Mouse (Mus musculus) G1E-ER4 (cell line): Measurements from ENCODE around the gene Trappc2l. TPM values are rescaled to one million over a fixed set of nuclear protein-coding genes. Genes with fewer than 3 reads are reported as not detected.

Source experiments
- GATA1 ChIP-seq: IDR thresholded peaks from one replicate; pipeline ENCODE4 v1.8.0; 2012; ENCODE audit warnings: low read length, inconsistent platforms
- polyA plus RNA-seq: library from polyadenylated mRNA; stranded (reverse); fragments of >175 nt; gene quantifications from 2 replicates; pipeline ENCODE4 v1.2.3, GENCODE M21; 2012

Gene Trappc2l
- polyA plus RNA-seq, 1 experiment, result 0.46 TPM

GRCm38 (mm10) chr8:122575286-122575685 lies 36.2 kb upstream of the Trappc2l start:
- no peak for TF ChIP-seq GATA1

GRCm38 (mm10) chr8:122575735-122576647 lies 35.4 kb upstream of the Trappc2l start:
- no peak for TF ChIP-seq GATA1

DNA sequence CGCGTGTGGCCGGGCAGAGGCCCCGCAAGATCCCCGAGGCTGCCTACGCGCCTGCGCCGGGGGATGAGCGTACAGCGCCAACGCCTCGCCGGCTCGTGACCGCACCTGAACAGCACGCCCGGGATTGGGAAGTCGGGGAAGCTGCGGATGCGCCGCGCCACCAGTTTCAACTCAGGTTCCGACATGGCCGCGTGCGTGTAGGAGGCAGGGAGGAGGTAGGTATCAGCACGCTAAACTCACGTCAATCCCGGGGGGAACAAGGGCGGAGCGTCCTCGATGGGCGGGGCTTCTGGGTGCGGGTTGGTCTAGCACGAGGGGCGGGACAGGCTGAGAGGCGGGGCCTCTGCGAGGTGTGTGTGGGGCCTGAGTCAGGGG lies 34.8 kb upstream of the Trappc2l start, which contains the start of gene Aprt:
Gene Aprt (minus strand): TSS at position 262 of the 375 bp plus-strand sequence.
- no peak for TF ChIP-seq GATA1

DNA sequence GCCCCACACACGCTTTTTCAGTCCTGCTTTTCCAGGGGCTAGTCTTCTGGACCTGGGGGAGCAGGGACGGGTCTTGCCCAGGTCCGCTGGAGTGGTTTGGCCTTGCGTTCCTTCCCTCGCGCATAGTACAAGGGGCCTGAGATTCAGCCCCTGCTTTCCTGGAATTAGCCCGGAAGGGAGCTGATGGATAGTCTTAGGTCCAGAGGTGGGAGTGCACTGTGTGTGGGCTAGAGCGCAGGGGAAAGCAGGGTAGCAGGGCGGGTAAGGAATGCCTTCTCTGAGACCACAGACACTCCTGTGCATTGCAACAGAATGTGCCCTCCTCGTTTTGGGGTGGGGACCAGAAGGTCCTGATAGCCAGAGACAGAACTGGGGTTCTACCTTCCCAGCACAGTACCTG lies 34.3 kb upstream of the Trappc2l start:
- no peak for TF ChIP-seq GATA1

- TF ChIP-seq GATA1, result no peak
Observed at GRCm38 (mm10) chr8:122579196-122579595, 32.2 kb upstream of the Trappc2l start.

- TF ChIP-seq GATA1, result no peak
Observed at GRCm38 (mm10) chr8:122580926-122581325, 30.5 kb upstream of the Trappc2l start.

GRCm38 (mm10) chr8:122584981-122585380 lies 26.5 kb upstream of the Trappc2l start:
- TF ChIP-seq GATA1, result no peak

DNA sequence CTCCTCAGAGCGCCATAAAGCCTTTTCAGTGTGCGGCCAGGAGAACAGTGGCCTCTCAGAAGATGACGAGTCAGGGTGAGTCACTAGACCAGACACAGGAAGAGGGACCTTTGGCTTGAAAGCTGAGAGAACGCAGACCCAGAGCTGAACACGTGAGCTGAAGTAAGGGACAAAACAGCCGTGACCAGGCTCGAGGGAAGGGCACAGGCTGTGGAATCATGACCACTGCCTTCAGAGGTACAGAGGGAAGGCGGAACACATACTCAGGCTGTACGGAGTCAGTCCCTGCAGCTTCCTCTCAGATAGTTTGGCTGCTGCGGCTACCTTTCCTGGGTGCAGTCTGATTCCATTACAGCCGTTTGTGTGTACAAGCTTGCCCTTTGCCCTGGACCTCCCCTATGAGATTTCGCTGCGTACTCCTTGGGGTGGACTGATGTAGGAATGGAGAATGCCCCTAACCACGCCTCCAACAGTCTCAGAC lies 26.0 kb upstream of the Trappc2l start:
- no peak for TF ChIP-seq GATA1

DNA sequence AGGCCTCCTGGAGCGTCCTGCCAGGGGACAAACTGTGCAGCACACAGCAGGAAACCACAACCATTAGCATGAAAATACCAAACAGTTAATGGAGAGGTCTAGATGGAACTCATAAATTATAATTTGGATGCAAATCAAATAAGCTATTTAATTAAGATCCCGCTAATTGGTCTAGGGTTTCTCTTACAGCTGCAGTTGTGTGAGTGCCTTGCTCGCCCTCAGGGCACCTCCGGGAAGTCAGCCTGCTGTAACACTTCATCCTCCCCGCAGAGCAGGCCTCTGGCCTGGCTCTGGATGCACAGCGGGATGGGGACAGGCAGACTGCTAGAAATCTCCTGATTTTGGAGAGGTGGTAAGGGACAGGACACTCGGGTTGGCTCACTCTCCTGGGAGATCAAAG lies 25.3 kb upstream of the Trappc2l start:
- TF ChIP-seq GATA1, result no peak

- no peak for TF ChIP-seq GATA1
Observed at GRCm38 (mm10) chr8:122586749-122587148, 24.7 kb upstream of the Trappc2l start.

GRCm38 (mm10) chr8:122593240-122593639 lies 18.2 kb upstream of the Trappc2l start:
- no peak for TF ChIP-seq GATA1

DNA sequence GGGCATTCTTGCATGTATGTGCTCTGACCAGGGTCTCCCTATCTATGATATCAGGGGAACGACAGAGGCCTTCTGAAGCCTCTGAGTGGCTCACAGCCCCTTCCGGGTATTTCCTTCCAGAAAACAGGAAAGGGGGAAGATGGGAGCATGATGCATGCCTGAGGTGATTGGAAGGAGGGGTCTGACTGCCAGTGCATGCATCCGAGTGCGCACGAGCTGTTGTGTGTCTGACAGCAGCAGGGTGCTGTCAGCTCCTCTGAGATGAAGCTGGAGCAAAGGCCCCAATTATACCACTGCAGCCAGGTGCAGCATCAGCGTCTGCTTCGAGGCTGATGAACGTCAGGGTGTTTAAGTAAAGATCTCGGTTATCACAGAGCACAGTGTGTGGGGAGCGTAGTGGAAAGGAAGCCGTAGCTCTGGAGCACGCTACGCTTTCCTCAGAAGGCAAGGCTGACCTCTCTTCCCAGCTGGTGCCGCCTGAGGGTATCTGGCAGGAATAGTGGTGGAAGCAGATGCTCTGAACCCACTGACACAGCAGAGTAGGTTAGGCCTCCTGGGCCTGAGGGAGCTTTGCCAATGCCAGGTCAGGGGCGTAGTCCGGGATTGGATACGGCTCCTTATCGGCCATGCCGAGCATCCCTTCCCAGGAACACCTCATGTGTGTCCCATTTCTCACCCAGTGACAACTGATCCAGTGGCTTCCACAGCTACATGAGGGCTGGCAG lies 17.5 kb upstream of the Trappc2l start:
- no peak for TF ChIP-seq GATA1

DNA sequence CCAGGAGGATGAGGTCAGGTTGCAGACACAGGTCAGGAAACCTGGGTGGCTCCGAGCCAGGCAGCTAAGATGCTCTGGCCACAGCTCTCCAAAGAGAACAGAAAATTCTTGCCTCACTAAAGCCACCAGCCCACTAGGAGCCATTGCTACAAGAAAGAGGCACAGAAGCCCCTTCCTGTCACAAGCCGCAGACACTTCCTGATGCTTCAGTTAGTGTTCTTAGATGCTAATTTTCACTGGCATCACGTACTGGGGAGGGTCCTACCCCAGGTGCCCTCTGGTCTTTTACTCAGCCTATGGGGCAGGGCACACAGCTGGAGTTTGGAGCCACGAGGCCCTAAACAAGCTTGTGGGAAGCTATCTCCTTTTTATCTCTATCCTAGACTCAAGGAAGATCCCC lies 15.4 kb upstream of the Trappc2l start:
- no peak for TF ChIP-seq GATA1

GRCm38 (mm10) chr8:122600666-122601065 lies 10.8 kb upstream of the Trappc2l start:
- no peak for TF ChIP-seq GATA1

DNA sequence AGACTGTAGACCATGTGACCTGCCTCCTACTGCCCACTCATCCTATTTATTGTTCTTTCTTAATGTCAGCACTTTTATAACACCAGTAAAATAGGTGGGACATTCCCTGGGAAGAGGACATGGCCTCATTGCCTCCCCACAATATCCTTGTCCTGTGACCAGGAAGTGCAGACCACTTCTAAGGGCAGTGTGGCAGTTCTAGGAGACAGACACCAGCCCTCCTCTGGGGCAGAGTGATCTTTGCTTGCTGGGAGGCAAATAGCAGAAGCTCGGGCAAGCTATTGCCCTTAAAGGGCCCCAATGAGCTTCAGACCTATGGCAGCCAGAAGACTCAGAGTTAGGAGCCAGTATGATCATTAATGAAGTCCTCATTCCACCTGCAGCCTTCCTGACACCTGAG lies 6.8 kb upstream of the Trappc2l start:
- no peak for TF ChIP-seq GATA1

DNA sequence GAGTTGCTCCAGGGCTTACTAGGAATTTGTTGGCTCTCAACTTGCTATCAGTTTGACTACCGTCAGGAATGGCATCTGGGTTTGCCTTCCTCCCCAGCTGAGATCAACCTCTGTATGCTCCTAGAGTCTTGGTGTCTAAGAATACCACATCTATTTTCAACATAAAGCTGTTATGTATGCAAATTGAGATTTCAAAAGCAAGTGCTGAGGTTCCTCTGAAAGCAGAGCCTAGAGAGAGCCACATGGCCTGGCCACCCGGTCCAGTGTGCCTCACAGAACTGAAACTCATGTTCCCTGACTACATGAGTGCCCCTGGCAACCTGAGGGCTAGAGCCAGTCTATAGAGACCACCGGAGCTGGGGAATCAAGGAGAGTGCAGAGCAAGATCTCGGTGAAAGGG lies 6.1 kb upstream of the Trappc2l start:
- no peak for TF ChIP-seq GATA1
